Mouse (Mus musculus): ENCODE results near the gene Mdfic.

DNA sequence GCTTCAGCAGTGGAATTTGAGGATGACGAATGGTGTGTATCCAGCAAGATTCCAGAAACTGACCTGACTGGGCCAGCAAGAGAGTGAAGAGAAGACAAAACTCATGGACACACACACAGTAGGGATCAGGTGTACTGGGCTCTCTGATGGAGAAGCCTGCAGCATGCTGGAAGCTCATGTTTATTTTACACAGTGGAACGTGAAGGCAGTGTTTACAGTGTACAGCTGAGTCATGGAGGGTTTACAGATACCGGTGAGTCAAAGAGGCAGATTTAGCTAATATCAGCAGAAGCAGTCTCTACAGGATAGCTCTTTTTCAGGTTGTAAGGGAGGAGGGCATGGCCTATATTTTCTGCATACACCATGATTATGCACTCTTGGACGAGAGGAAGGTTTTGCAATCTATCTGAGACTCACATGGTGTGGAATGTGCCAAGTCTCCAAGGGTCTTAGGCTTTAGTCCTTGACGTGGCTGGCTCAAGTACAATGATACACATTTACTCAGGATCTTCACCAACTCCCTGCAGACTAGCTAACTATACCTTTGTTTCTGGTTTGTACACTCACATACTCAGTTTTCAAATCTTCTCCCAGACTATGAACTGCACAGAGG, 18.0 kb downstream of the Mdfic start:
- no peak for TF ChIP-seq POLR2A (IDR thresholded peaks at IDR 0.05; ENCODE audit: borderline replicate concordance, low read depth, low read length)
- no peak for TF ChIP-seq CTCF (IDR thresholded peaks at IDR 0.05; ENCODE audit: low read depth, low read length)

All from bone marrow macrophage, adult 2 months (primary cell).